Mouse (Mus musculus): ENCODE data around the gene Glo1.

DNA sequence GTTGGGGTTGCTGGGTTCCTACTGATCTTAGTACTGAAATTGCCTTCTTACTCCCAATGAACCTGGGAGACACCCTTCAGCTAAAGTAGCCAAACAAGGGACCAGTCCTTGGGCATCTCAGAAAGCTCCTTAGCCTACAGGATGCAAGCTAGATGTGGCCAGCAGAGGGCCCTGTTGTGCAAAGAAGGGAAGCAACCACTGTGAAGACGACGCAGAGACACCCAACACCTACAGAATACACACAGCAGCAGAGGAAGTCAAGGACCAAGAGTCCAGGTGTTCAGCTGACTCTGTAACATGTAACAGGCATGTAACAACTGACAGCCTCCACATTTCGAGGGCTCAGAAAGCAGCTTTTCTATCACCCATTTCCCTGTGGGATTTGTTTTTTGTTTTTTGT, 67.1 kb downstream of the Glo1 start:
- peak; percentile 90 for TF ChIP-seq CTCF (IDR thresholded peaks at IDR 0.05; ENCODE audit: low read depth)
- TF ChIP-seq EP300 (IDR thresholded peaks at IDR 0.05; ENCODE audit: low read depth) = no peak
